ENCODE assay signal across 9 mouse cellular contexts in genomic region chr2:26153295-26153694, GRCm38 (mm10). TPM values are rescaled to one million over a fixed set of nuclear protein-coding genes. Genes with fewer than 3 reads are reported as not detected.
DNase-seq lines count a peak whose midpoint lies in the region; TF ChIP-seq lines count a peak whose summit lies in the region.
"Had no signal": no experiment of that assay in that cellular context is flagged by ENCODE, and none has a peak within 500 bp of the region (broad histone marks: within the 10 kb centered on the region; RNA-seq: fewer than 3 reads in every experiment).

No protein-coding gene starts in this region.

- H3K4me1 ChIP-seq in small intestine, adult 2 months (ENCODE audit: control insufficient read depth, insufficient read depth, insufficient read length, low read length), result no peaks in the 10 kb centered on the region
- H3K4me1 ChIP-seq: heart, embryonic 13.5 days had no signal

- no peaks in the 10 kb centered on the region for H3K27me3 ChIP-seq in small intestine, adult 2 months (ENCODE audit: control insufficient read depth, insufficient read depth, low read length)

- no peaks in the 10 kb centered on the region for H3K36me3 ChIP-seq in small intestine, adult 2 months (ENCODE audit: control insufficient read depth, insufficient read depth, low read length)
- H3K36me3 ChIP-seq: heart, embryonic 13.5 days had no signal

- no peak overlapping the region for H3K27ac ChIP-seq in small intestine, adult 2 months (ENCODE audit: insufficient read depth, low read depth, low read length)
- H3K27ac ChIP-seq: heart, embryonic 13.5 days had no signal

- DNase-seq in adrenal gland, adult 2 months, result peak; percentile 53
- DNase-seq in adrenal gland, postnatal 4 days (ENCODE audit: low spot score in 2 of 2), result no peak
- peak; percentile 69 for DNase-seq in left cerebral cortex, postnatal 4 days
- no peak for DNase-seq in left cerebral cortex, adult 18-20 months (ENCODE audit: low spot score in 2 of 2)
- DNase-seq in adrenal gland, postnatal 36 days, result peak; percentile 65 to 76
- DNase-seq in kidney, postnatal 25 days, result peak; percentile 56 to 57
- DNase-seq in layer of hippocampus, adult 9-10 months (ENCODE audit: low spot score), result no peak

- WGBS in small intestine, adult 2 months, result 33% methylated on average over 4 of the region's 4 CpGs

- no peak overlapping the region for H3K4me3 ChIP-seq in small intestine, adult 2 months (ENCODE audit: low read depth, low read length)
- H3K4me3 ChIP-seq: heart, embryonic 13.5 days had no signal

- TF ChIP-seq CTCF in small intestine, adult 2 months (IDR thresholded peaks at IDR 0.05; ENCODE audit: extremely low read depth, insufficient read length, insufficient replicate concordance, low read depth, low read length), result peak; percentile 60; the same call in 1 of the 2 replicates

- TF ChIP-seq POLR2A in small intestine, adult 2 months (IDR thresholded peaks at IDR 0.05; ENCODE audit: low read depth, low read length), result no peak

- intact Hi-C loops in left cerebral cortex, postnatal 4 days (cut with DNase I), result no loop called here

RNA-seq across cellular contexts. Expression of gene Nacc2, which starts 30.3 kb away (rescaled TPM):
- 10 to 100 TPM; 36.1 to 52.3 TPM for total RNA-seq in adrenal gland, adult 2 months (2021)
- polyA plus RNA-seq in adrenal gland, adult 2 months (2012; rRNA removed), result 69.8 and 94.3 TPM in 2 replicates
- total RNA-seq in adrenal gland, postnatal 4 days (2021), result 10 to 100 TPM; 24.8 to 27.0 TPM
- total RNA-seq in left cerebral cortex, postnatal 4 days (2021), result 10 to 100 TPM; 24.6 to 26.5 TPM
- total RNA-seq in left cerebral cortex, adult 18-20 months (2021), result 10 to 100 TPM; 69.8 to 81.1 TPM
- 10 to 100 TPM; 33.3 to 40.1 TPM for total RNA-seq in adrenal gland, postnatal 36 days (2021)
- polyA plus RNA-seq in small intestine, adult 2 months (2012; rRNA removed), result 45.4 and 51.2 TPM in 2 replicates

RNA-seq across cellular contexts. Expression of gene Lhx3, which starts 54.8 kb away (rescaled TPM):
- 1 to 10 TPM in 1 of 2 experiments, not detected in 1; 2.6 TPM for total RNA-seq in adrenal gland, adult 2 months (2021)
- polyA plus RNA-seq in adrenal gland, adult 2 months (2012; rRNA removed), result 0.84 and 1.4 TPM in 2 replicates
- total RNA-seq in adrenal gland, postnatal 4 days (2021), result 1 to 10 TPM in 1 of 2 experiments, under 1 TPM in 1; 0.71 to 1.0 TPM
- total RNA-seq in left cerebral cortex, postnatal 4 days (2021), result not detected
- total RNA-seq in left cerebral cortex, adult 18-20 months (2021), result under 1 TPM in 1 of 2 experiments, not detected in 1; 0.40 TPM
- total RNA-seq in adrenal gland, postnatal 36 days (2021), result under 1 TPM in 1 of 2 experiments, not detected in 1; 0.69 TPM
- polyA plus RNA-seq in small intestine, adult 2 months (2012; rRNA removed), result 0.13 TPM in 1 of 2 replicates, not detected in the other

Comparison
In these comparisons a context has a peak if more than half of its experiments do, and no peak if none do; other contexts are left out.
1. DNase-seq: peak in adrenal gland, adult 2 months (single experiment), left cerebral cortex, postnatal 4 days (single experiment), adrenal gland, postnatal 36 days (2 of 2) and kidney, postnatal 25 days (2 of 2); none in adrenal gland, postnatal 4 days (0 of 2), left cerebral cortex, adult 18-20 months (0 of 2) and layer of hippocampus, adult 9-10 months (single experiment).